Mouse (Mus musculus) c-Kit-negative CD71-positive TER-119-positive erythroid progenitor cells, embryonic 14.5 days (primary cell): ENCODE results near the gene Catsperd.

Experiments used
- DNase-seq: peaks from one replicate; pipeline ENCODE4 v3.0.0-alpha.2; 2013; ENCODE audit warnings: low read depth, low spot score

Gene Catsperd

DNA sequence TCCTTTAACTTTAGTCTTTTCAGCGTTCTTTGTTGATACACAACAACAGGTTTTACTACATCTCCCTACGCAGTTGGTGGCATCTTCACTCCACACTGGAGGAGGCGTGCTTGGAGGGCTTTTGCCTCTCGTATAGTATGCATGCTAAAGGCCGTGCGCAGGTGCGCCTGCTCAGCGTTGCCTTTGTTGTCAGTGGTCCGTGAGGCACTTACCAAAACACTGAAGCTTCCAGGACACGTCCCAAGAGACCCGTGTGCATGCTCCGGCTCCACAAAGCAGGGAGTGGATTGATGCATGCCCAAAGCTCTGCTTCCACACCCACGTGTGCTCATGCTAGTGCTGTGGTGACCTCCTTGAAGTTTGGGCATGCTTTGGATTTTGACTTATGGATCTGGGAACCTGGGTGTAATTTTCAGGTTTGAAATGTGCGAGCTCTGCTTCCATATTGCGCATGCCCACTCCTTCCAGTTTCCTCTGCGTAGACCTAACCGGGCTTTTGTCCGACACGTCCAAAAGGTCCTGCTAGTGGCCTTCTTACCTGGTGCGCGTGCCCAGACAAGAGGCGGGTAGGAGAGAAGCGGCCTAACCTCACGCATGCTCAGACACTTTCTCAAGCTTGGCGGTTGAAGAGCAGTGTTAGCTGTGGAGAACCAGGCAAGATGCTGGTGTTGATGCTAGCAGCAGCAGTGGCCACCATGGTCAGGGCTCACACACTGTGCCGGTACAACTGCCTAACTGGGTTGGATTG is at the start of gene Catsperd:
Catsperd (plus strand) TSS at position 614 of the 748 bp plus-strand sequence.
- no peak for DNase-seq

DNA sequence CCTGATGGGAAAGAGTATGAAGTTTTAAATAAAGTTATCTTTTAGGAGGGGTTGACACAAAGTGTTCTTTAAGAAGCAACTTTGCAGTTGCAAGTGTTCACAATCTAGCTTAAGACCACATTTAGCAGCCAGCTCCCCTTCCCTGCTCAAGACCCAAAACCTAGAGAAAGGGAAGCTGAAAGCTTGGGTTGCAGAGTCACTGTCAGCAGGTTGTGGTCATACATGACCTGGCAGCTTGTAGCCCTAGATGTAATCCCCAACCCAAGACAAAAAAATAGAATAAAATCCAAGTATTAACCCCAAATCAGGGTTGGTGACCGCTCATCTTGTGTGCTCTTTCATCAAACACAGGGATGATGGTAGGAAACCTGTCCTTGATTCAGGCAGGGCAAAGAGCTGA is 44.9 kb upstream of the Catsperd start:
- DNase-seq, result no peak

DNA sequence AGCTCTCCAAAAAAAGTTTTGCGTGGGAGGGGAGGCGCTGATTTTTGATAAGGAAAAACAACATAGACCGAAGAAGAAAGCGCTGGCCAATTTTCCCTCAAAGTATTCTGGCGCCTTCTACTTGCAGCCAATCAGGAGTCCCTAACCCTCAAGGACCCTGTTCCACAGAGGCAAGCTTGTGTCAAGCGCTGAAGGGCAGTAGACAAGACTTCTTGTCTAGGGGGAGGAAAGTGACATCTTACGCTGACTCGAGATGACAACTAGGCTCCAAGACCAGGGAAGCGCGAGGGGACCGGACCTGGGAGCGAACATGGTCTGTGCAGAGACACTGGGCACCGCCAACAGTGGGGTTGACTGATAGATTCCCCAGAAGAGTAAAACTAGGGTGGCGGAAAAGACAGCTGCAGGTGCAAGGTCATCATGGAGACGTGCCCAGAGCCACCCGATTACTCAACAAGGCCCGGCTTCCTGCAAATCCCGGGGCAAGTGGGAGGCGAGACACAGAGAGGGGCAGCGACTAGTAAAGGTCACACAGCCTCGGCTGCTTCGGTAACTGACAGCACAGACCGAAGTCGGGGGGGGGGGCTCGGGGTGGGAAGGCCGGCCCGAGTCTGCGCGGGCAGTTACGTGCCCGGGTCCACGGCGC is 44.2 kb upstream of the Catsperd start:
- DNase-seq, result peak; percentile 39

- DNase-seq, result peak; percentile 95
These were observed 43.4 kb upstream of the Catsperd start, which contains the start of the genes Safb2 and Safb for GRCm38 (mm10) chr17:56584257-56585130. Safb2 (minus strand) TSS chr17:56584585. Safb (plus strand) TSS chr17:56584825.

- DNase-seq, result no peak
These were observed 42.6 kb upstream of the Catsperd start for GRCm38 (mm10) chr17:56585171-56585821.

DNA sequence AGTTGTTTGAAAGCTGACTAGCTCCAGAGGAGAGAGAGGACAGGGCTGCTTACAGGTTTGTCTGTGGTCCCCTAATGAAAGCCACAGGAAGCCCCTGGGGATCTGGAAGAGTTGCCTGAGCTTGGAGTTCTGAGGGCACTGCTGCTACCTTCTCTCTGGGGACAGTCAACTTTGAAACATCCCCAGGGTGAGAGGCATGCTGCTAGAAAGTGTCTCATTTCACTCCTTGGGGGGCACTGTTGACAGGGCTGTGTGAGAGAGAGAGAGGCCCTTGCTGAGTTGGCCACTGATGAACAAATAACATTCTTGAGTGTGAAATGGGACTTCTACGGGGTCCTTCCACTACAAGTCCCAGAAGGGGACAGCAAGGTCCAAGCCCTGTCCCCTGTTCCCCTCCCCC is 40.2 kb upstream of the Catsperd start:
- no peak for DNase-seq

DNA sequence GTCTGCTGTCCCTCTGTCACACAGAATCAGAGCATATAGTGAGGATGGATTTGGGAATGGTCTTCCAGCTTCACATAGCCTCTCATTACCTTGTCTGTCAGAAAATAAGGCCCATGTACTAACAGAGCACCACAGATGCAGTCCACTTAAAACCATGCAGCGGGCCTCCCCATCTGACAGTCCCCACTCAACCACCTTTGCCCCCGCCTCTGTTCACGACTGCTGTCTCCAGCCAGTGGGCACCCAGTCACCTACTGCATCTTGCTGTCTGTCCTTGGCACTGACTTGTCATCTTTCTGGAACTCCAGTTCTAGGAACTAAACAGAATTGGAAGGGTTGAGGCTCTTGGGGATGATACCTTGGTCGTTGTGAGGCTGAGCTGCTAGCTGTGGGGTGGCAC is 39.0 kb upstream of the Catsperd start:
- no peak for DNase-seq

DNA sequence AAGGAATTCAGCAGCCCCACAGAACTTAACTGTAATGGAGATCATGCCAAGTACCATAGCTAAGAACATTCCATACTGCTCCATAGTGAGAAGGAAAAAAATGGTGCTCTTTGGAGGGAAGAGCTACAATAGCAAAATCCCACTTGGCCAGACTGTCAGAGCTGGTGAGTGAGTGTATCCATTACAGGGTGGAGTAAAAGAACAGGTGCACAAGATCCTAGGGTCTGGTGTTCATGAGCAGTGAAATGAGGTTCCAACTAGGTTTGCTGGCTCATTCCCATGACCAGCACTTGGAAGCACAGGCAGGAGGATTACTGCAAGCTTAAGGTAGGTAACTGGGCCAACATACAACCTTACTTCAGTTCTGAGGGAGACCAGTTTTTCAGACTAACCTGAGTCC is 35.4 kb upstream of the Catsperd start:
- no peak for DNase-seq

DNA sequence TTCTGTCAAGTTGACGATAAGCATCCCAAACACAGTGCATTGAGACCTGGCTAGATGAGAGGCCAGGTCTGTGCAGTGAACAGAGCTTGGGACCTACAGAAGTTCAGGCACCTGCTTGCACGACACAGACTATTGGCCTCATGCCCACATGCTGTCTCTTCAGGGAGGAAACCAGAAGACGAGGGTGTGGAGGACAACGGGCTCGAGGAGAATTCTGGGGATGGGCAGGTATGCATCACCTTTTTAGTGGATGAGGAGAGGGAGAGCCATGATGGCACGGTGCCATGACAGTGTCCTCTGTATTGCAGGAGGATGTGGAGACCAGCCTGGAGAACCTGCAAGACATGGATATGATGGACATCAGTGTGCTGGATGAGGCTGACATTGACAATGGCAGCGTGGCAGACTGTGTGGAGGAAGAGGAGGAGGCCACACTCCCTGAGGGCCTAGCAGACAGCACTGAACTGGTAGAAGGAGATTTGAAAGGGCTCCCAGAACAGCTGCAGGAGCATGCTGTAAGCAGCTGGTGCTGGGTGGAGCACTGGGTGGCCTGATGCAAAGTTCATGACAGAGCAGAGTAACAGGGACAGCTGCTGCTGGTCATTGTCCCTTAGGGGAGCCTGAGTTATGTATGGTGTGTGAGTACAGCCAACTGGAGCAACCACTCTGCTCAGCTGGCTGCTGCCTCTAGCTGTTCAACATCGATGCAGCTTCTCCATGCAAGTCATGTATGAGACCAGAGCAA is 34.2 kb upstream of the Catsperd start:
- no peak for DNase-seq

DNA sequence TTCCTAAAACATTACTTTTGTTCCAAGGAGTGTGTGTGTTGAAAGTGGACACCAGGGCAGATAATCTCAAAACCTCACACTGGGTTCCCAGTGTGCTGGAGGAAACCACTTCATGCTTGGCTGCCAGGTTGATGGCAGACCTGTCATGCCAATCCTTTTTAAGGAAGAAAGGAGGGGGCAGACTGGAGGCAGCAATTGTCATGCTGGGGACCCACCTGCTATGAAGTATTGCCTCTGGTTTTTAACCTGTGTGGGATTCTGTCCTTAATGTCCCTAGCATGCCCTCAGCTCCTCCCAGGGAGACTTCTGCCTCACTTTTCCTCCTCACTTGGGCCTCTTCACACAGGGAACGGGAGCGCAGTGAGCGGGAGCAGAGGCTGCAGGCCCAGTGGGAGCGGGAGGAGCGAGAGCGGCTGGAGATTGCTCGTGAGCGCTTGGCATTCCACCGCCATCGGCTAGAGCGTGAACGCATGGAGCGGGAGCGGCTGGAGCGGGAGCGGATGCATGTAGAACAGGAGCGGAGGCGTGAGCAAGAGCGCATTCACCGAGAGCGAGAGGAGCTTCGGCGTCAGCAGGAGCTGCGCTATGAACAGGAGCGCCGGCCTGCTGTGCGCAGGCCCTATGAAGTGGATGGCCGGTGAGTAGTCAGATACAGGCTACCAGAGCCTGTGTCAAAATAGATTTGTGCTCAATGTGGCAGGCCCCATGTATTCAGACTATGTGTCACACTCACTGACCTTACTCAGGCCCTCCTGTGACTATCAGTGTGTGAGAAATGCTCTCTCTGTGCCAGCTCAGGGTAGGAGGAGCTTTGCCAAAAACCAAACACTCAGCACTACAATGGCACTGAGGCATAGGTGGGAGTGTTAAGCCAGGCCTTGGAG is 24.5 kb upstream of the Catsperd start:
- DNase-seq, result no peak

GRCm38 (mm10) chr17:56604070-56604380 is 23.9 kb upstream of the Catsperd start:
- DNase-seq, result no peak

- no peak for DNase-seq
These were observed 23.5 kb upstream of the Catsperd start for GRCm38 (mm10) chr17:56604422-56604821.

DNA sequence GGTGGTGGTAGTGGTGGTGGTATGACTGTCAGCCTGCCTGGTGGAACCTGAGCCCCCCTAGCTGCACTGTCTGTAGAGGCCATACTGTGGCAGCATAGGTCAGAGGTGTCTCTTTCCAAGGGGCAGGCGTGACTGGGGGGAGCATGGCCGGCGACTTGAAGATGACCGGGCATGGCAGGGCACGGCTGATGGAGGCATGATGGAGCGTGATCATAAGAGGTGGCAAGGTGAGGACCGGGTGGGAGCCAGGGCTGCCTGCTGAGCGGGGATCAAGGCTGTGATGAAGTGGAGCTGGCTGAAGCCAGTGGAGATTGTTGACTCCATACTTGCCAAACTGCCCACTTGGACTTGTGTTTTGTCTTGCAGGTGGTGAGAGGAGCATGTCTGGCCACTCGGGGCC is 22.5 kb upstream of the Catsperd start:
- DNase-seq, result no peak

DNA sequence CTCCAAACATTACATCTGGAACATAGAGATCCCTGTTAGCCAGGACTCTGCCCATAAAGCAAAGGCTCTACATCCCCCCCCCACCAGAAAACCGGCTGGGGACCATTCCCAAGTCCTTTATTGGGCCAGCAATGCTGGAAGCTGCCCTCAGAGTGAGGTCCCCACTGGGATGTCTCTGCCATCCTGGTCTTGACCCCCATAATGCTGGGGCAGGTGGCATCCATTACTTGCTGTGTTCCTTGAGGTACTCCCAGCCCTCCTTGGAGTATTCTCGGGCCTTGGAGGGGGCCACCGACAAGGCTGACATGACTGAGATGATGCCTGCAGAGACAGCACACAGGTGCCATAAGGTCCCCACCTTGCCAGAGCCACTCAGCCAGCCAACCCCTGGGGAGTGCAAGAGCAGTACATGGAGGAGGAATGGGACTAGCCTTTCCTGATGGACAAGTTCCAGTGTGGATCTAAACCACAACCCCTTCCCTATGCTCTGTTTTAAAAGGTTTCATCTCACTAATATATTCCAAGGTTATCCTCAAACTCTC is 20.4 kb upstream of the Catsperd start:
- DNase-seq, result no peak

GRCm38 (mm10) chr17:56608699-56609098 is 19.2 kb upstream of the Catsperd start:
- DNase-seq, result no peak

- DNase-seq, result peak; percentile 91
These were observed 18.3 kb upstream of the Catsperd start, which contains the start of gene 2410015M20Rik for GRCm38 (mm10) chr17:56609452-56610171. 2410015M20Rik (minus strand) TSS chr17:56609771.

- DNase-seq, result no peak
These were observed 16.6 kb upstream of the Catsperd start for GRCm38 (mm10) chr17:56611323-56611722.

- peak; percentile 66 for DNase-seq
These were observed 15.9 kb upstream of the Catsperd start for GRCm38 (mm10) chr17:56611861-56612564.
